Mouse (Mus musculus) gastrocnemius, adult 8-10 months (tissue): ENCODE measurements around the gene Crebrf. TPM values are rescaled to one million over a fixed set of nuclear protein-coding genes. Genes with fewer than 3 reads are reported as not detected.

Experiments
- DNase-seq, 2 experiments: peaks; one replicate each; pipeline ENCODE4 v3.0.0; 2022; ENCODE audit warnings: low spot score in 2 of 2
- total RNA-seq, 4 experiments: library from RNA; stranded (reverse); gene quantifications; 2 replicates each; pipeline ENCODE4 v1.2.4; 2022

The Crebrf gene
- total RNA-seq, 4 experiments from 2014 or later, result 40.9 to 48.0 (median 42.9) TPM

GRCm38 (mm10) chr17:26778430-26779100 is 63.1 kb downstream of the Crebrf start:
- DNase-seq, result no peak

- no peak for DNase-seq
Observed at GRCm38 (mm10) chr17:26779471-26779870, 64.0 kb downstream of the Crebrf start.

GRCm38 (mm10) chr17:26780750-26781571 is 65.5 kb downstream of the Crebrf start, which contains the start of gene Bnip1:
Gene Bnip1, plus strand, starts transcription at chr17:26781066.
- peak; percentile 47 to 52 for DNase-seq

- no peak for DNase-seq
Observed at GRCm38 (mm10) chr17:26781610-26782043, 66.2 kb downstream of the Crebrf start.

- DNase-seq, result no peak
Observed at GRCm38 (mm10) chr17:26784525-26784924, 69.1 kb downstream of the Crebrf start.

GRCm38 (mm10) chr17:26786586-26786985 is 71.1 kb downstream of the Crebrf start:
- no peak for DNase-seq

- DNase-seq, result no peak
Observed at GRCm38 (mm10) chr17:26788986-26789385, 73.5 kb downstream of the Crebrf start.

- DNase-seq, result no peak
Observed at GRCm38 (mm10) chr17:26789460-26790268, 74.2 kb downstream of the Crebrf start.

- DNase-seq, result no peak
Observed at GRCm38 (mm10) chr17:26790269-26791214, 75.1 kb downstream of the Crebrf start.

GRCm38 (mm10) chr17:26791580-26791979 is 76.1 kb downstream of the Crebrf start:
- DNase-seq, result no peak

GRCm38 (mm10) chr17:26792096-26792495 is 76.6 kb downstream of the Crebrf start:
- DNase-seq, result peak; percentile 39 to 65

- DNase-seq, result no peak
Observed at GRCm38 (mm10) chr17:26793068-26793765, 77.8 kb downstream of the Crebrf start.

GRCm38 (mm10) chr17:26794744-26795143 is 79.3 kb downstream of the Crebrf start:
- peak; percentile 19 to 29 for DNase-seq

GRCm38 (mm10) chr17:26795386-26795785 is 79.9 kb downstream of the Crebrf start:
- DNase-seq, result no peak

- no peak for DNase-seq
Observed at GRCm38 (mm10) chr17:26797379-26798128, 82.1 kb downstream of the Crebrf start.

GRCm38 (mm10) chr17:26802886-26803285 is 87.4 kb downstream of the Crebrf start:
- no peak for DNase-seq

- DNase-seq, result no peak
Observed at GRCm38 (mm10) chr17:26812607-26813006, 97.2 kb downstream of the Crebrf start.

GRCm38 (mm10) chr17:26813497-26813896 is 98.0 kb downstream of the Crebrf start:
- DNase-seq, result no peak

- no peak for DNase-seq
Observed at GRCm38 (mm10) chr17:26816810-26817209, 101.4 kb downstream of the Crebrf start.
